Mouse (Mus musculus) G1E-ER4 (cell line): ENCODE results near the gene Serpina1e. TPM values are rescaled to one million over a fixed set of nuclear protein-coding genes. Genes with fewer than 3 reads are reported as not detected.

Experiments used
- GATA1 ChIP-seq: IDR thresholded peaks from one replicate; pipeline ENCODE4 v1.8.0; 2012; ENCODE audit warnings: low read length, inconsistent platforms
- polyA plus RNA-seq: library from polyadenylated mRNA; stranded (reverse); fragments of >175 nt; gene quantifications from 2 replicates; pipeline ENCODE4 v1.2.3, GENCODE M21; 2012

The Serpina1e gene
- not detected in 2 replicates for polyA plus RNA-seq

- TF ChIP-seq GATA1, result no peak
Observed at GRCm38 (mm10) chr12:103958798-103959197, at the start of gene Serpina1e. TSS of gene Serpina1e (minus strand) at chr12:103958975.

- no peak for TF ChIP-seq GATA1
Observed at GRCm38 (mm10) chr12:104004689-104005088, 45.9 kb upstream of the Serpina1e start.

- TF ChIP-seq GATA1, result no peak
Observed at GRCm38 (mm10) chr12:104003238-104003612, 44.5 kb upstream of the Serpina1e start.

GRCm38 (mm10) chr12:104002569-104003237, 43.9 kb upstream of the Serpina1e start:
- TF ChIP-seq GATA1, result no peak

- no peak for TF ChIP-seq GATA1
Observed at GRCm38 (mm10) chr12:104000594-104000993, 41.8 kb upstream of the Serpina1e start.

- TF ChIP-seq GATA1, result no peak
Observed at GRCm38 (mm10) chr12:103999611-104000010, 40.8 kb upstream of the Serpina1e start.

- TF ChIP-seq GATA1, result no peak
Observed at GRCm38 (mm10) chr12:103996513-103996912, 37.7 kb upstream of the Serpina1e start.

GRCm38 (mm10) chr12:103995292-103996072, 36.7 kb upstream of the Serpina1e start:
- TF ChIP-seq GATA1, result no peak

GRCm38 (mm10) chr12:103992945-103993344, 34.2 kb upstream of the Serpina1e start:
- TF ChIP-seq GATA1, result no peak

GRCm38 (mm10) chr12:103989857-103990256, 31.1 kb upstream of the Serpina1e start, which contains the start of gene Serpina11:
TSS of gene Serpina11 (minus strand) at chr12:103989957.
- TF ChIP-seq GATA1, result no peak

- TF ChIP-seq GATA1, result no peak
Observed at GRCm38 (mm10) chr12:103989514-103989767, 30.7 kb upstream of the Serpina1e start.

- TF ChIP-seq GATA1, result no peak
Observed at GRCm38 (mm10) chr12:103988754-103989513, 30.2 kb upstream of the Serpina1e start.

GRCm38 (mm10) chr12:103985868-103986267, 27.1 kb upstream of the Serpina1e start:
- no peak for TF ChIP-seq GATA1

- TF ChIP-seq GATA1, result no peak
Observed at GRCm38 (mm10) chr12:103984935-103985334, 26.2 kb upstream of the Serpina1e start.

- no peak for TF ChIP-seq GATA1
Observed at GRCm38 (mm10) chr12:103981646-103982360, 23.0 kb upstream of the Serpina1e start.

GRCm38 (mm10) chr12:103978294-103978693, 19.5 kb upstream of the Serpina1e start:
- TF ChIP-seq GATA1, result no peak

- TF ChIP-seq GATA1, result no peak
Observed at GRCm38 (mm10) chr12:103977846-103978245, 19.1 kb upstream of the Serpina1e start.
